Mouse (Mus musculus) embryo, embryonic 10.5 days (tissue): Measurements from ENCODE around the gene Coq5.

Experiments used
- DNase-seq: peaks from one replicate; pipeline ENCODE4 v3.0.0-alpha.2; 2015; ENCODE audit warnings: low spot score

Coq5 gene

DNA sequence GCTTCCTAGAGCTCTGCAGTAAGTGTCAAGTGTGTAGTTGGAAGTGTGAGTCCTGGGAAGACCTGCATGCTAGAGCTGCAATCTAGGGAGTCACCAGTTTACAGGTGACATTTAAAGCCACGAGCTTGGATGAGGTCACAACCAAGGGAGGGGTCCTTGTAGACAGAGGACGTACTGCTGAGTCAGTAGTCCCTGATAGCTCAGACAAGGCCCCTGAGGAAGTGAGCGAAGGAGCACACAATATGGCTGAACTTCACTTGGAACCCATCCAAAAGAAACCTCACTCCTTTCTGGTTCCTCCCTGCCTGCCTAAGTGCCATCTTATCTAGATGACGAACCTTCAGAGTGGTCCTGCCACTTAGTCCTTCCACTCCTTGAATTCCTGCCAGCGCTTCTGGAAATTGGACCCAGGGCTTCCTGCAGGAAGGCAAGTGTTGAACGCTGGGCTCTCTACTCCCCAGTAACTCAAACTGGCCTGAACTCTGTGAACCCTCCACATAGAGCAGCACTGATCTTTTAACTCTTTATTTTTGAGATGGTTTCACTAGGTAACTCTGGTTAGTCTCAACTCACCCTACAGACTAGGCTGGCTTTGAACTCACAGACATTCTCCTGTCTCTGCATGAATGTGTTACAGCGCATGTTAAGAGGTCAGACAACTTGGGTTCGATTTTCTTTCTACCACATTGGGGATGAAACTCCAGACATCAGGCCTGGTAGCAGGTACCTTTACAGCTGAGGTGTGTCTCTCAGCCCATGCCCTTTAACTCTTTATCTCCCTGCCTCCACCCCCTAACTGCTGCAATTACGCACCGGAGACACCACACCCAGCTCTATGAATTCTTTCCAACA, 33.6 kb downstream of the Coq5 start:
- DNase-seq: no peak

DNA sequence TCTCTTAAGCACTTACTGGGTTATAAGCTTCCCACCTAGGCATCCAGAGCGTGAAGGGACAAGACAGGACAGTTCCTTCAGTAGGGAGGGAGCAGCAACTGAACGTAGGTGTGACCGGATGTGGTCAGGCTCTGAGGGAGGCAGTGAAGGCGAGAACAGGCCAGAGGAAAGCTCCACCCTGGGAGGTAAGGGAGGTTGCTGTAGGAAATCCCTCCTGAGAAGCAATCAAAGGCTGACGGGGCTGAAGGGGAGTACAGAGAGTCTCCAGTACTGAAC, 34.1 kb downstream of the Coq5 start:
- no peak for DNase-seq

DNA sequence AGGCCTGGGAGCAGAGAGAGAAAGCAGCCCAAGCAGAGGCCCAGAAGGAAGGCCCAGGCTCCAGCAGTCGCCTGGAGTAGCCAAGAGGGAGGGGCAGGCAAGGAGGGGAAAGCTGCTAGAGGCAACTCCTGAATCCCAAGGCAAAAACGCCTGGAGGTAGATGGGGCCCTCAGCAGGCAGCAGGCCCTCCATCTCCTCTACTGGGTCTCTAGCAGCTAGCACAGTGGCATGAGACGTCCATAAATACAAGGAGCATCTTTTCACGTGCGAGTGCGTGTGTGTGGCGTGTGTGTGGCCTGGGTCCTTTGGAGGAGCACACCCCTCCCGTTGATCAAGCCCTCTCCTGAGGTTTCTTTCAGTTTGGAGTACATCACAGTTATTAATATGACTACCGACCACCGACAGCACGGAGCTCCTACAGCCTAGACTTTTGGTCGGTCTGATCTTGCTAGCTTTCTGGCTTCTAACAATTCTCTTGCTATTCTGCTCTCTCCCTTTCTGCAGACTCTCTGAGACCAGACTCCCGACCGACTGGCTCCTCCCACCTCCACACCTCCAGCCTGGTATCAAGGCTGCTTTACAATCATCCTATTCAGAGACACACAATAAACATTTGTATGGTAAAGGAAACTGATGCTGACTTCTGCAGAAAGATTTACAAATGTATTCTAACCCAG, 37.6 kb downstream of the Coq5 start:
- DNase-seq: peak; percentile 55

DNA sequence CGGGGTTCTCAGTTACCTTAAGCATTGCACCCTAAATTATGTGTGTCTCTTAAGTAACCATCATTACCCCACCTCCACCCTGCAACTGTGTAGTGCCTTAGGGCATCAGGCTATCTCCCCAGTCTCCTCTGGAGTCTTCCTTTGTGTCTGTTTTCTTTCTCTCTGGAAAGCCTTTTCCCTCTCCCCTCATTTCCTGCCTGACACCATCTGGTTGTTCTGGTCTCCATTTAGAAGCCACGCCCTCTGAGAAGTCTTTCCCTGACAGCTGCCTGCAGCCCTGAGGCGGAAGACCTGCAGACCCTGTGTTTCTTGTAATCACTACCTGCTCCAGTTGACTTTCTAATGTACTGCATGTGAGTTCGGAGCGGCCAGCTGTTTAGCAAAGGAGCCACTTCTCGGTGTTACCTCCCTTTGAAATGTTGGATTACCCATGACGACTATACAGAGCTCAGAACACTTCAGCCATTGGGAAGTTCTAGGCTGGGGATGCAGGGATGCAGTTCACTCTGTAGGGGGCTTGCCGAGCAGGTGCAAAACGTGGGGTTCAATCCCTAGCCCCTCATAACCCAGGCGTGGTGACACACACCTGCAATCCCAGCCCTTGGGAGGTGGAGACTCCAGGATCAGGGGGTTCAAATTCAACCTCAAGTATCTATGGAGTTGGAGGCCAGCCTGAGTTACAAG, 38.3 kb downstream of the Coq5 start:
- DNase-seq: peak; percentile 81

DNA sequence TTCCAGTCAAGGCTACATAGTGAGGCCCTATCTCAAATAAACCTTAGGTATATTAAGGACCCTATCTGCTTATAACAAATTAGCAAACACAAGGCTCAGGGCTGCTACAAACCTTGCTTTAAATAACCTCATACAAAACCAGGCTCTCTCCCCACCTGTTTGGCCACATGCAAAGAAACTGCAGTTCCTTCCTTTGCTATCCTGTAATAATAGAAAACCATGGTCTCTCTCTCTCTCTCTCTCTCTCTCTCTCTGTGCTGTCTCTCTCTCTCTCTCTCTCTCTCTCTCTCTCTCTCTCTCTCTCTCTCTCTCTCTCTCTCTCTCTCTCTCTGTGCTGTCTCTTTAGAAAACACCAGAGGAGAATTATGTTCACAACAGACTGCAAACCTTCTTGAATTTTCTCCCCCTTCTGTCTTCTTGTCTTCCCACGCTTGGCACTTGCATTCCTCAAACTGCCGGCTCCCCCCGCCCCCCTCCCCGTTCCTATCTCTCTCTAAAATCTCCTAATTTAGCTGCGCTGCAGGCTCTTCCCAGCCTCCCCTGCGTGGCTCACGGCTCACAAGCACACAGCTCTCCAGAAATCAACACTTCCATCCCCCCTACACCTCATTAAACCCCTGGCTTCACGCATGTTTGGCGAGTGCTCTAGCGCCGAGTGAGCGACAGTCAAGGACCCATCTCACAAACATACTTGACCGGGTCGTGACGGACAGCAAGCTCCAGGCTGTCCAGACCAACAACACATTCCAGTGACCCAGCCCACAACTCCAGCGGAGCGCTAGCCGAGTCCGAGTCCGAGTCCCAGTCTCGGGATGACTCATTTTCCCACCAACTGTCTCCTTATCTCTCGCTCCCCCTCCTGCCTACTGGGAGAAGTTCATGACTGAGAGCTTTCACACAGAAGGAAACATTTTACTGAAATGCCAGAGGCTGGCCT, 39.8 kb downstream of the Coq5 start:
- DNase-seq: peak; percentile 87

DNA sequence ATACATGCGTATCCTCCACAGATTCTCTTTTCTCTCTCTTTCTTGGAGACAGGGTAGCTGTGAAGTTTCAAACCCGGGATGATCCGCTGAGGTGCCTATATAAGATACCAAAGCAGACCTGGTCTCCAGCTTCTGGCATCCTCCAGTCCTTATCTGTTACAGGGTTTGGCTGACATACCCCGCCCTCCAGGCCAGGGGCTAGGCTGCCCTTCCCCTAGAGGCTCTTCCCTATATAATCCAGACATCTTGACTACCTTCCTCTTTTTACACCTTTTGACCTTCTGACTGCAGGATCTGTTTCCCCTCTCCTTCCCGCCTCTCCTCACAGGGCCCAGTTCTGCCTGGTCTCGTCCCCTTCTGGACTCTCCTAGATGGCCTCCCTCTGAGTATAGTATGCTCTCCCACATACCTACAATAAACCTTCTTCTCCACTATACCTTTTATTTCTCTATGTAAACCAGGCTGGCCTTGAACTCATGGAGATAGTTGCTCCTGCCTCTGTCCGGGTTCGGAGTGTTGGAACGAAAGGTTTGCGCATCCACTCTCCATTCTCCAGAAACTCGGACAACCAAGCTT, 46.9 kb downstream of the Coq5 start:
- DNase-seq: no peak

DNA sequence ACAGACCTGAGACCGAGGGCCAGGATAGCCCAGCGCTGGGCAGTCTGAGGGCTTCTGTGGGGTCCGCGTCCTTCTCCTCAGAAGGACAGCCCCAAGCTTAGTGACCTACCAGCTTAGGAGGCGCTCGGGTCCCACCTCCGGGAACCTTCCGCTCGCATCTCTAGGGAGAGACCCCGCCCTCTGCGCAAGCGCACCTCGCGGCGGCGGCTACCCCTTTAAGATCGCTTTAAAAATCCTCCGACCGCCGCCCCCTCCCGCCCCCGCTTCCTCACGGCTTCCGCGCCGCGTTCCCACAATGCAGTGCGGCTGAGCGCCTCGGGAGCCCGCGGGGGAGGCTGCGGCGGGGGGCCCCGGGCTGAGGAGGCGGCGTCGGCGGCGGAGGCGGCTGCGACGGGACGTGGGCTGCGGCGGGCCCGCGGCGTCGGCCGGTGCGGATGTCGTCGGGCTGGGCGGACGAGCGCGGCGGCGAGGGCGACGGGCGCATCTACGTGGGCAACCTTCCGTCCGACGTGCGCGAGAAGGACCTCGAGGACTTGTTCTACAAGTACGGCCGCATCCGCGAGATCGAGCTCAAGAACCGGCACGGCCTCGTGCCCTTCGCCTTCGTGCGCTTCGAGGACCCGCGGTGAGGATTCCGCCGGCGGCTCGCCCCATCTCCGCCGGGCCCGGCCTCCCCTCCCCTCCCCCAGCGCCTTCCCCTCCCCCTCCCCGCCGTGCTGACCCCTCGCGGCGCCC, 47.6 kb downstream of the Coq5 start, which contains the start of gene Srsf9:
Srsf9 (plus strand) TSS at position 303 of the 735 bp plus-strand sequence.
- DNase-seq: peak; percentile 96

DNA sequence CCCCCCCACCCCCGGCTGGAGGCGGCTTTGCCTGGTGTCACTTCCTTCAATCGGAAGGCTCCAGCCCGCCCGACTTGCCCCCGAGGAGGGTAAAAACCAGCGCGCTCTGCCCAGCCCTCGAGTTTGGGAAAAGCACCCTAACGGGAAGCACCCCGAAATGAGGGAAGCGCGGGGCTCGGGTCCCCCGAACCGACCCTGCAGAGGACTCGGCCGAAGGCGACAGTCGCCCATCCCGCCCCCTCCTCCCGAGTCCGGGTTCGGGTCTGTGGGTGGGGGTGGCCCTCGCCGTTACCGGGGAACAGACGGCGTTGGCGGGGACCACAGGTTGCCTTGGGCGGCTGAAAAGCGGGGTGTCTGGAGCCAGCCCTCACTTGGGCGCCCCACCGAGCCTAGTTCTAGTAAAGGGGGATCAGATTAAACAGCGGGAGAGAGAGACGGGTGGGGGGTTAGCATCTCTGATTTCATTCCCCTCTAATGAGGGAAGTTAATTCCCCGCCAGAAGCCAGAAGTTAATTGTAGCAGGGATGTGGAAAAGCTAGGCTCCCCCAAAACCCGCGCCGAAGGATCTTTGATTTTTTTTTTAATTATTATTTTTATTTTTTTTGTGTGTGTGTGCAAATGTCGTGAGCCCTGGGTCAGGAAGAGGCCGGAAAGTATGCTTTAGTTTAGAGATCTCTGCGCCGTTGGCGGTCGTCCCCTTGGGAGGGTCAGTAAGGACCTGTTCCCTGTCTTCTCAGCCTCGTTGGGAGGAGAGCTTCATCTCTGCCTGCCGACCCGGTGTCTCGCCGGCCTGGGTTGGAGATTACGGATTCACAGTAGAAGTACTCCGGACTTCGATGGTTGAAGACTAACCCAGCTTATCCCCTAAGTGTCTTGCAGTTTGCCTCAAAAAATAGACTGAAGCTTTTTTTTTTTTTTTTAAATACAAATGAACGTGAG, 48.4 kb downstream of the Coq5 start:
- peak; percentile 44 for DNase-seq

DNA sequence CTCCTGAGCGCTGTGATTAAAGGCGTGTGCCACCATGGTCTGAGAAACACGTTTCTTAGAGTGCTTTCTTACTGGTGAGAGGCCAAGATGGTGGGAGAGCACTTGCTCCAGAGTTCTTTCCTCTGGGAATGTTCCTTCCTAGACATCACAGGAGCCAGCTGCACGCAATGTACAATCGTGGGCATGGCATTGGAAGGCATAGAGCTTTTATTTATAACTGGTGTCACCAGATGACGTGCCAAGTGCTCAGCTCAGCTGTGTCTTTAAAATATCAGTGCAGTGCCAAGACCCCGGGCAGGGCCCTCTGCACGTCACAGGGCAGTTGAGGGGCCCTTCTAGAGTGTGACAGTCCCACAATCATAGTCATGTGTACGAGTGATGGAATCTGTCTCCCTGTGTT, 51.5 kb downstream of the Coq5 start:
- no peak for DNase-seq

DNA sequence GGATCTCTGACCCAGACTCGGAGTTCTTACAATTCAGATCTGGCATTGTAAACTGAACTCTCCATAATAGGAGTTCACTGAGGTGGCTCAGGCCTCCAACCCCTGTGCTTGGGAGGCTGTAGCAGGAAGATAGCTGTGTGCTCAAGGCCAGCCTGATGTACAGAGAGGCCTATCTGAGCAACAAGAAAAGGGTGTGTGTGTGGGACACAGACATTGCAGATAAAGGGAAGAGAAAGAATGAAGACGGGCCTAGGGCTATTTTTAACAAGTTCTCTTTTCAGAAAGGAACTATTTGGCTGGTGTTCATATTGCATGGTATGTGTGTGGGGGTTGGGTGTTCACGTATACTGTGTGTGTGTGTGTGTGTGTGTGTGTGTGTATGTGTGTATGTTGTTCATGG, 54.2 kb downstream of the Coq5 start:
- DNase-seq: no peak

DNA sequence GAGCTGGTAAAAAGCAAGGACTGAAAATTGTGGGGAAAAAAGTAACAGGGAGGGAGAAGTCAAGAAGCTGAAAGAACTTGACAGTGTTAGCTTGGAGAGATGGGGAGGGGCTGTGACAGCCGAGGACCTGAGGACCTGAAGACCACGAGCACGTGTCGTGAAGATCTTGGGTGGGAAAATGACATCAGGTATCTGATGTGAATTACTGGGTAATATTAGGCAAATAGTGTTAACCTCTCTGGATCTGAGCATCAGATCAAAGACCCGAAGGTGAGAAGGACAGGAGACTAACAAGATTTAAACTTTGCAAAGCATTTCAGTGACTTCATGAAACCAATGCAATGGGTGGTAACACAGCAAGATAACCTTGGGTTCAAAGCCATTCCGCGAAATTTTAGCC, 60.5 kb downstream of the Coq5 start:
- DNase-seq: no peak

DNA sequence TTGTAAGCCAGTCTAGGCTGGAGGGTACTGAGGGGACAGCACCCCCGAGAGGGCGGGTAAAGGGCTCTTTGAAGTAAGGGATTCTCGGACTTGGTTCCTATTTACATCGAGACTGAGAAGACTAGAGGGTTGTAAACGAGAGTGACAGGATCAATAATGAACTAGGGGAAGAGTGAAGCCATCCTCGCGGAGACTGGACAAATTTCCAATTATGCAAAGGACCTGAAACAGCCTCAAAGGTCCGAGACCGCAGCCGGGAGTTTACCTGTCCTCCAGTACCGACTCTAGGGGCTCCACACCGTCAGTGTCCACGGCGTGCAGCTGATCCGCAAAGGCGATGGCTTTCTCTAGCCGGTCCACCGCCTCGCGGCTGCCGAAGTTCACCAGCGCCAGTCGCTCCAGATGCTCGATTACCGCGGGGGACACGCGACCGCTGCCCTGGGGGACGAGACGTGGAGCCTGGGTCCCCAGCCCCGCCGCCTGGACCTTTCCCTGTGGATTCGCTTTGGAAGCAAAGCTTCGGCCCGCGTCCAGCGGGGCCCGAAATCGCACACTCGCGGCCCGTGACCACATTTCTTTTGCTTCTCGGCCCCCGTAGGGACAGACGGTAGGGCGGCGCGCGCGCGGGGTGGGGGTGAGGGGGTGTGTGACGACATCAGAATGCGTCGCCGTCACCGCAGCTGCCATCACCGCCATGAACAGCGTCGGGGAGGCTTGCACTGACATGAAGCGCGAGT, 61.3 kb downstream of the Coq5 start, which contains the start of the genes Gatc and Triap1:
Gatc (minus strand) TSS at position 602 of the 737 bp plus-strand sequence.
Triap1 (plus strand) TSS at position 649 of the 737 bp plus-strand sequence.
- peak; percentile 93 for DNase-seq

DNA sequence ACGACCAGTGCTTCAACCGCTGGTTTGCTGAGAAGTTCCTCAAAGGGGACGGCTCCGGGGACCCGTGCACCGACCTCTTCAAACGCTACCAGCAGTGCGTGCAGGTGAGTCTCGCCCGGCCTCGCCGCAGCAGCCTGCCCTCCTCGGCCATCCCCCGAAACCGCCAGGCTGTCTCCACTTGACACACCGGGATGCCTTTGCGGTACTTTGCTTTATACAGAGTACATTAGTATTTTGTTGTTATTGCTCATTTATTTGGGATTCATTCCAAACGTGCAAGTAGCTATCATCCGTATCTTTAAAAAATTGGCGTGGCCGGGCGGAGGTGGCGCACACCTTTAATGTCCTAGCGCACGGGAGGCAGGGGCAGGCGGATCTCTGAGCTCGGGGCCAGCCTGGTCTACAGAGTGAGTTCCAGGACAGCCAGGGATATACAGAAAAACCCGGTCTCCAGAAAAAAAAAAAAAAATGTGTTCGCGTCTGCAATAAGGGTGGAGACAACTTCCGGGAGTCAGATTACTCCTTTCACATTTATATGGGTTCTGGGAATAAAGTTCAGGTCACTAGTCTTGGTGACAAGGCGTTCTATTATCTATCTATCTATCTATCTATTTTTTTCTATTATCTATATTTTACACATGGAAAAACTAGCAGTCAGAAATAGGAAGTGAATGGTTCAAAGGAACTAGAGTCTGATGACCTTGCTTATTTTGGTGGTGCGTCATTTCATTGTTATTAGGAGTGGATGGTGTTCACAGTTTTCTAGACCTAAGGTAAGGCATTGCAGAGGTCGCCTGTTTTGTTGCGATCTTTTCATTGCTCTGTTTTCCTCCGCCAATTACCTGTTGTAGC, 62.1 kb downstream of the Coq5 start:
- no peak for DNase-seq
